Mouse (Mus musculus) C2C12 (cell line): Measurements from ENCODE around the gene Fst. TPM values are rescaled to one million over a fixed set of nuclear protein-coding genes. Genes with fewer than 3 reads are reported as not detected.

ENCODE experiments used
- H3K27me3 ChIP-seq: one replicate; pipeline ENCODE4 v1.6.1; 2011; ENCODE audit not compliant: control insufficient read depth, insufficient read depth, insufficient read length
- H3K36me3 ChIP-seq: one replicate; pipeline ENCODE4 v1.6.1; 2011; ENCODE audit not compliant: control insufficient read depth, insufficient read depth
- H3K4me3 ChIP-seq: one replicate; pipeline ENCODE4 v1.5.1; 2011; ENCODE audit warnings: mild to moderate bottlenecking, control low read depth; ENCODE audit not compliant: poor library complexity, insufficient read depth, severe bottlenecking
- H3K79me2 ChIP-seq: one replicate; pipeline ENCODE4 v1.6.1; 2011; ENCODE audit not compliant: control insufficient read depth, insufficient read depth
- H3K79me3 ChIP-seq: one replicate; pipeline ENCODE4 v1.6.1; 2011; ENCODE audit warnings: low read depth, control low read depth
- H3ac ChIP-seq: one replicate; pipeline ENCODE3; 2011; ENCODE audit warnings: low read depth; ENCODE audit not compliant: control insufficient read depth, insufficient read length
- CEBPB ChIP-seq: IDR thresholded peaks from one replicate; pipeline ENCODE4 v1.6.1; 2011; ENCODE audit warnings: low read depth, mild to moderate bottlenecking, control low read depth, moderate library complexity
- CTCF ChIP-seq: IDR thresholded peaks from one replicate; pipeline ENCODE4 v1.5.1; 2011; ENCODE audit not compliant: control insufficient read depth, insufficient read depth, insufficient read length
- FOSL1 ChIP-seq: IDR thresholded peaks from one replicate; pipeline ENCODE4 v1.8.0; 2011; ENCODE audit warnings: mild to moderate bottlenecking, low read length; ENCODE audit not compliant: poor library complexity, insufficient read depth, severe bottlenecking
- MAX ChIP-seq: IDR thresholded peaks from one replicate; pipeline ENCODE4 v1.6.1; 2011; ENCODE audit warnings: mild to moderate bottlenecking, control low read depth
- MYOD1 ChIP-seq: IDR thresholded peaks from one replicate; pipeline ENCODE4 v1.6.1; 2011; ENCODE audit warnings: low read depth; ENCODE audit not compliant: control insufficient read depth, insufficient read length
- MYOG ChIP-seq: IDR thresholded peaks from one replicate; pipeline ENCODE4 v1.6.1; 2011; ENCODE audit not compliant: control insufficient read depth, insufficient read length; ENCODE audit errors: extremely low read depth
- USF1 ChIP-seq: IDR thresholded peaks from one replicate; pipeline ENCODE4 v1.6.1; 2011; ENCODE audit warnings: low read depth, mild to moderate bottlenecking, control low read depth, moderate library complexity
- polyA plus RNA-seq: library from polyadenylated mRNA; unstranded; fragments of >200 nt; fragmentation: generic; extraction: Trizol; gene quantifications from one replicate; pipeline ENCODE4 v1.2.1, GENCODE M21; 2012; ENCODE audit warnings: missing spikeins

Fst gene
- polyA plus RNA-seq, 1 experiment, result 10.9 TPM

- TF ChIP-seq CTCF, result no peak
- no peak for TF ChIP-seq MAX
- no peak for TF ChIP-seq MYOG
- no peak for TF ChIP-seq USF1
- no peak for TF ChIP-seq FOSL1
- no peak for TF ChIP-seq CEBPB
- H3K79me2 ChIP-seq, result no peaks in the 10 kb centered on the region
- H3K36me3 ChIP-seq, result no peaks in the 10 kb centered on the region
- H3K4me3 ChIP-seq, result peak overlapping the region; percentile 34
- peak overlapping the region; percentile 15 for H3ac ChIP-seq
- H3K79me3 ChIP-seq, result no peaks in the 10 kb centered on the region
- H3K27me3 ChIP-seq, result no peaks in the 10 kb centered on the region
Measured at GRCm38 (mm10) chr13:114459701-114460160, 980 bp upstream of the Fst start.

- Histone ChIP-seq H3K36me3 (no peaks in the 10 kb centered on the region), H3K79me3 (no peaks in the 10 kb centered on the region), H3ac (peak overlapping the region; percentile 60), H3K27me3 (no peaks in the 10 kb centered on the region), H3K4me3 (peak overlapping the region; percentile 34), H3K79me2 (no peaks in the 10 kb centered on the region)
- no peak for TF ChIP-seq CTCF
- TF ChIP-seq MAX, result no peak
- no peak for TF ChIP-seq FOSL1
- TF ChIP-seq CEBPB, result no peak
- TF ChIP-seq MYOG, result no peak
- no peak for TF ChIP-seq USF1
- no peak for TF ChIP-seq MYOD1
Measured at GRCm38 (mm10) chr13:114458291-114458885, 363 bp downstream of the Fst start.

- TF ChIP-seq CEBPB, result no peak
- TF ChIP-seq CTCF, result no peak
- no peak for TF ChIP-seq USF1
- H3K79me3 ChIP-seq, result no peaks in the 10 kb centered on the region
- no peaks in the 10 kb centered on the region for H3K36me3 ChIP-seq
- H3K79me2 ChIP-seq, result no peaks in the 10 kb centered on the region
- H3K4me3 ChIP-seq, result peak overlapping the region; percentile 34
- H3K27me3 ChIP-seq, result no peaks in the 10 kb centered on the region
- peak overlapping the region; percentile 77 for H3ac ChIP-seq
Measured at GRCm38 (mm10) chr13:114457567-114458120, 1.1 kb downstream of the Fst start.

GRCm38 (mm10) chr13:114456766-114457566 lies 1.8 kb downstream of the Fst start:
- Histone ChIP-seq H3K79me3 (no peaks in the 10 kb centered on the region), H3K27me3 (no peaks in the 10 kb centered on the region), H3K36me3 (no peaks in the 10 kb centered on the region), H3K4me3 (peak overlapping the region; percentile 34), H3K79me2 (no peaks in the 10 kb centered on the region), H3ac (peak overlapping the region; percentile 77)
- TF ChIP-seq MYOD1 (no peak), CEBPB (peak; percentile 32)

- Histone ChIP-seq H3K79me3 (no peaks in the 10 kb centered on the region), H3K79me2 (no peaks in the 10 kb centered on the region), H3ac (no peak overlapping the region), H3K27me3 (no peaks in the 10 kb centered on the region), H3K36me3 (no peaks in the 10 kb centered on the region), H3K4me3 (no peak overlapping the region)
- TF ChIP-seq CTCF, result no peak
Measured at GRCm38 (mm10) chr13:114456224-114456623, 2.5 kb downstream of the Fst start.

GRCm38 (mm10) chr13:114455788-114456187 lies 3.0 kb downstream of the Fst start:
- TF ChIP-seq MAX (no peak), FOSL1 (no peak)
- Histone ChIP-seq H3K79me3 (no peaks in the 10 kb centered on the region), H3K79me2 (no peaks in the 10 kb centered on the region), H3ac (no peak overlapping the region), H3K36me3 (no peaks in the 10 kb centered on the region), H3K4me3 (no peak overlapping the region), H3K27me3 (no peaks in the 10 kb centered on the region)
